Mouse (Mus musculus) bone marrow macrophage, adult 2 months (primary cell): ENCODE data around the gene Cox10.

Source experiments
- CTCF ChIP-seq: IDR thresholded peaks from 2 replicates; pipeline ENCODE4 v1.5.1; 2012; ENCODE audit warnings: low read depth, mild to moderate bottlenecking, low read length, moderate library complexity
- POLR2A ChIP-seq: IDR thresholded peaks from 2 replicates; pipeline ENCODE4 v1.6.1; 2012; ENCODE audit warnings: mild to moderate bottlenecking, low read depth, low read length, borderline replicate concordance

- TF ChIP-seq POLR2A: no peak
- TF ChIP-seq CTCF: no peak
Observed at GRCm38 (mm10) chr11:64015309-64015708, 64.0 kb downstream of the Cox10 start.
